In genomic region chr11:89060423-89061089, GRCm38 (mm10) we compare ENCODE assay signal across 8 mouse cellular contexts. TPM values are rescaled to one million over a fixed set of nuclear protein-coding genes. Genes with fewer than 3 reads are reported as not detected.
DNase-seq lines count a peak whose midpoint lies in the region; ATAC-seq and TF ChIP-seq lines count a peak whose summit lies in the region.

No protein-coding gene starts in this region.

- H3K4me3 ChIP-seq in ES-E14 (ENCODE audit: insufficient read depth in 1 of 2, low read depth in 1 of 2, low read length in 2 of 2, poor library complexity in 1 of 2, severe bottlenecking in 1 of 2): peak overlapping the region; percentile 86 to 87
- H3K4me3 ChIP-seq in forebrain, embryonic 16.5 days (replicated peaks; ENCODE audit: low read length): peak overlapping the region; percentile 88
- H3K4me3 ChIP-seq in lung, embryonic 15.5 days: peak overlapping the region; percentile 87

- H3K4me1 ChIP-seq in ES-E14 (ENCODE audit: control insufficient read depth in 2 of 2, insufficient read depth in 2 of 2, low read length in 2 of 2, poor library complexity in 1 of 2): peaks cover 0 to under 1% of the 10 kb centered on the region in 2 experiments; a peak in 1 of 4 replicates
- H3K4me1 ChIP-seq in forebrain, embryonic 16.5 days (replicated peaks; ENCODE audit: control insufficient read depth, insufficient read depth, low read length): peaks cover 26% of the 10 kb centered on the region
- H3K4me1 ChIP-seq in lung, embryonic 15.5 days: peaks cover 35% of the 10 kb centered on the region

- under 1% methylated on average over 63 of the region's 63 CpGs for WGBS in forebrain, embryonic 16.5 days
- under 1% methylated on average over 63 of the region's 63 CpGs for WGBS in lung, embryonic 15.5 days

- peak; percentile 95 for ATAC-seq in forebrain, embryonic 16.5 days
- ATAC-seq in lung, embryonic 15.5 days (ENCODE audit: borderline replicate concordance, extremely low read depth, low FRiP score, low TSS enrichment): peak; percentile 93

- peaks cover 7% of the 10 kb centered on the region for H3K36me3 ChIP-seq in ES-E14 (ENCODE audit: control insufficient read depth, insufficient read depth, low read length, poor library complexity, severe bottlenecking)
- H3K36me3 ChIP-seq in forebrain, embryonic 16.5 days (ENCODE audit: control insufficient read depth, insufficient read depth): no peaks in the 10 kb centered on the region
- no peaks in the 10 kb centered on the region for H3K36me3 ChIP-seq in lung, embryonic 15.5 days

- peak overlapping the region; percentile 49 for H3K27ac ChIP-seq in ES-E14 (ENCODE audit: insufficient read depth, low read depth, low read length, poor library complexity, severe bottlenecking)
- H3K27ac ChIP-seq in forebrain, embryonic 16.5 days (ENCODE audit: low read length): peak overlapping the region; percentile 42; the same call in 1 of the 2 replicates
- peak overlapping the region; percentile 64 for H3K27ac ChIP-seq in lung, embryonic 15.5 days

- no peaks in the 10 kb centered on the region for H3K9me3 ChIP-seq in ES-E14 (ENCODE audit: control insufficient read depth, insufficient read depth, low read depth, low read length)
- H3K9me3 ChIP-seq in forebrain, embryonic 16.5 days (ENCODE audit: control insufficient read depth, low read length): no peaks in the 10 kb centered on the region
- no peaks in the 10 kb centered on the region for H3K9me3 ChIP-seq in lung, embryonic 15.5 days

- peak overlapping the region; percentile 86 for H3K9ac ChIP-seq in ES-E14 (ENCODE audit: insufficient read depth, low read depth, low read length, poor library complexity, severe bottlenecking)
- H3K9ac ChIP-seq in forebrain, embryonic 16.5 days (replicated peaks; ENCODE audit: low read depth, low read length): peak overlapping the region; percentile 89
- peak overlapping the region; percentile 82 for H3K9ac ChIP-seq in lung, embryonic 15.5 days

- H3K27me3 ChIP-seq in forebrain, embryonic 16.5 days (replicated peaks; ENCODE audit: control insufficient read depth, insufficient read depth, low read length): no peaks in the 10 kb centered on the region
- no peaks in the 10 kb centered on the region for H3K27me3 ChIP-seq in lung, embryonic 15.5 days

- in situ Hi-C loops in ES-E14 (cut with MboI; ENCODE audit: low sequenced_read_pairs in 2 of 2, unreplicated experiment in 2 of 2): no loop called here

- peak; percentile 95 for DNase-seq in ES-E14 (ENCODE audit: low read depth, low spot score)
- DNase-seq in cerebellum, adult 11-12 months: peak; percentile 97
- peak; percentile 93 for DNase-seq in heart, postnatal 4 days
- peak; percentile 88 to 90 for DNase-seq in layer of hippocampus, adult 8-10 months (ENCODE audit: low spot score in 2 of 2)
- DNase-seq in ovary, adult 18-20 months (ENCODE audit: low spot score): peak; percentile 80
- DNase-seq in thymus, postnatal 0 days (ENCODE audit: low spot score): peak; percentile 95

- H3K4me2 ChIP-seq in forebrain, embryonic 16.5 days (ENCODE audit: low read length): peak overlapping the region; percentile 66
- H3K4me2 ChIP-seq in lung, embryonic 15.5 days: peak overlapping the region; percentile 93

TF ChIP-seq in ES-E14, 5 proteins besides CTCF, POLR2A, EP300 and RAD21:
- peak; percentile 94 for TF ChIP-seq CHD2 (IDR thresholded peaks at IDR 0.05; ENCODE audit: low read depth, low read length)
- TF ChIP-seq HCFC1 (IDR thresholded peaks at IDR 0.05; ENCODE audit: borderline replicate concordance, insufficient read depth, low read length): no peak

RNA-seq across cellular contexts. Expression of gene Dgke, which starts 6.1 kb away (rescaled TPM):
- total RNA-seq in ES-E14 (2012; rRNA removed): 24.2 and 30.4 TPM in 2 replicates
- polyA plus RNA-seq in forebrain, embryonic 16.5 days (2015; fragmentation: Nextera tagmentation; extraction: Ambion mirVana): 17.1 TPM in 2 replicates
- 10 to 100 TPM; 12.4 to 13.6 TPM for total RNA-seq in heart, postnatal 4 days (2021)
- 10 to 100 TPM; 45.9 to 51.3 (median 47.0) TPM for total RNA-seq in layer of hippocampus, adult 8-10 months (2022)
- 5.5 and 5.8 TPM in 2 replicates for polyA plus RNA-seq in lung, embryonic 15.5 days (2015; fragmentation: Nextera tagmentation; extraction: Ambion mirVana)
- polyA plus RNA-seq in thymus, postnatal 0 days (2015; fragmentation: Nextera tagmentation; extraction: Ambion mirVana): 19.8 and 25.5 TPM in 2 replicates

RNA-seq across cellular contexts. Expression of gene Gm525, which starts 13.1 kb away (rescaled TPM):
- 3.6 and 5.9 TPM in 2 replicates for total RNA-seq in ES-E14 (2012; rRNA removed)
- not detected in 2 replicates for polyA plus RNA-seq in forebrain, embryonic 16.5 days (2015; fragmentation: Nextera tagmentation; extraction: Ambion mirVana)
- total RNA-seq in heart, postnatal 4 days (2021): not detected
- total RNA-seq in layer of hippocampus, adult 8-10 months (2022): not detected
- 0.53 and 2.2 TPM in 2 replicates for polyA plus RNA-seq in lung, embryonic 15.5 days (2015; fragmentation: Nextera tagmentation; extraction: Ambion mirVana)
- 191 and 212 TPM in 2 replicates for polyA plus RNA-seq in thymus, postnatal 0 days (2015; fragmentation: Nextera tagmentation; extraction: Ambion mirVana)

Comparison
In these comparisons a context has a peak if more than half of its experiments do, and no peak if none do; other contexts are left out.
1. Peak in every context shown above with its lines: DNase-seq, ATAC-seq, H3K4me3 ChIP-seq and H3K27ac ChIP-seq.